Mouse (Mus musculus): ENCODE measurements at regions not wholly inside any gene's neighbourhood (a gene's known extent, or its start where the extent isn't known, plus 50 kb on each side); places are given as distances from the start of the nearest gene placed in this dataset.

GRCm38 (mm10) chr10:21821421-21821820, 60.6 kb upstream of the Sgk1 start:
- H3K4me2 ChIP-seq = no peak overlapping the region
- H3K9ac ChIP-seq = no peak overlapping the region
- no peaks in the 10 kb centered on the region for H3K36me3 ChIP-seq
- no peak overlapping the region for H3K4me3 ChIP-seq
- 71% methylated on average over 5 of the region's 5 CpGs for WGBS
- H3K4me1 ChIP-seq (replicated peaks) = peaks cover 14% of the 10 kb centered on the region; the same call in 1 of the 2 replicates
- H3K27me3 ChIP-seq = no peaks in the 10 kb centered on the region
- no peaks in the 10 kb centered on the region for H3K9me3 ChIP-seq
- ATAC-seq (ENCODE audit: low FRiP score, low read depth) = no peak
- no peak overlapping the region for H3K27ac ChIP-seq (replicated peaks)

- H3K36me3 ChIP-seq = no peaks in the 10 kb centered on the region
- 0 out of 2 replicates have a peak, but pooled peaks have one; percentile 39 for ATAC-seq (ENCODE audit: low FRiP score, low read depth)
- no peak overlapping the region for H3K9ac ChIP-seq
- H3K4me1 ChIP-seq (replicated peaks) = peaks cover 18% of the 10 kb centered on the region; the same call in 1 of the 2 replicates
- no peaks in the 10 kb centered on the region for H3K9me3 ChIP-seq
- 33% methylated on average over 12 of the region's 12 CpGs for WGBS
- no peak overlapping the region for H3K4me3 ChIP-seq
- H3K27me3 ChIP-seq = no peaks in the 10 kb centered on the region
- no peak overlapping the region for H3K27ac ChIP-seq (replicated peaks)
- H3K4me2 ChIP-seq = no peak overlapping the region
These were observed 57.5 kb upstream of the Sgk1 start for GRCm38 (mm10) chr10:21824418-21825025.

- no peaks in the 10 kb centered on the region for H3K27me3 ChIP-seq
- no peak overlapping the region for H3K27ac ChIP-seq (replicated peaks)
- H3K9me3 ChIP-seq = no peaks in the 10 kb centered on the region
- ATAC-seq (ENCODE audit: low FRiP score, low read depth) = no peak
- WGBS = 49% methylated on average over 5 of the region's 5 CpGs
- H3K4me3 ChIP-seq = no peak overlapping the region
- H3K9ac ChIP-seq = no peak overlapping the region
- no peaks in the 10 kb centered on the region for H3K36me3 ChIP-seq
- H3K4me2 ChIP-seq = no peak overlapping the region
- peaks cover 19% of the 10 kb centered on the region; the same call in 1 of the 2 replicates for H3K4me1 ChIP-seq (replicated peaks)
These were observed 55.0 kb upstream of the Sgk1 start for GRCm38 (mm10) chr10:21826793-21827504.

GRCm38 (mm10) chr10:21827505-21827844, 54.5 kb upstream of the Sgk1 start:
- H3K9me3 ChIP-seq = no peaks in the 10 kb centered on the region
- no peak overlapping the region for H3K4me2 ChIP-seq
- no peaks in the 10 kb centered on the region for H3K27me3 ChIP-seq
- peaks cover 19% of the 10 kb centered on the region; the same call in 1 of the 2 replicates for H3K4me1 ChIP-seq (replicated peaks)
- ATAC-seq (ENCODE audit: low FRiP score, low read depth) = no peak
- H3K27ac ChIP-seq (replicated peaks) = no peak overlapping the region
- H3K9ac ChIP-seq = no peak overlapping the region
- no peak overlapping the region for H3K4me3 ChIP-seq
- no peaks in the 10 kb centered on the region for H3K36me3 ChIP-seq
- WGBS = 69% methylated on average over 3 of the region's 3 CpGs

- H3K4me1 ChIP-seq (replicated peaks) = peaks cover 19% of the 10 kb centered on the region; the same call in 1 of the 2 replicates
- H3K36me3 ChIP-seq = no peaks in the 10 kb centered on the region
- H3K9ac ChIP-seq = no peak overlapping the region
- H3K4me2 ChIP-seq = no peak overlapping the region
- ATAC-seq (ENCODE audit: low FRiP score, low read depth) = peak; percentile 33; the same call in 1 of the 2 replicates
- WGBS = 53% methylated on average over 9 of the region's 9 CpGs
- H3K27me3 ChIP-seq = no peaks in the 10 kb centered on the region
- no peaks in the 10 kb centered on the region for H3K9me3 ChIP-seq
- H3K4me3 ChIP-seq = no peak overlapping the region
- H3K27ac ChIP-seq (replicated peaks) = no peak overlapping the region
These were observed 53.4 kb upstream of the Sgk1 start for GRCm38 (mm10) chr10:21828432-21829061.

GRCm38 (mm10) chr10:21829062-21829731, 52.8 kb upstream of the Sgk1 start:
- no peak overlapping the region for H3K4me3 ChIP-seq
- H3K9me3 ChIP-seq = no peaks in the 10 kb centered on the region
- H3K9ac ChIP-seq = no peak overlapping the region
- H3K27ac ChIP-seq (replicated peaks) = no peak overlapping the region
- 0 out of 2 replicates have a peak, but pooled peaks have one; percentile 25 for ATAC-seq (ENCODE audit: low FRiP score, low read depth)
- H3K4me1 ChIP-seq (replicated peaks) = peaks cover 16% of the 10 kb centered on the region; the same call in 1 of the 2 replicates
- no peak overlapping the region for H3K4me2 ChIP-seq
- H3K27me3 ChIP-seq = no peaks in the 10 kb centered on the region
- 25% methylated on average over 11 of the region's 11 CpGs for WGBS
- no peaks in the 10 kb centered on the region for H3K36me3 ChIP-seq

- H3K4me3 ChIP-seq = no peak overlapping the region
- ATAC-seq (ENCODE audit: low FRiP score, low read depth) = no peak
- no peak overlapping the region for H3K9ac ChIP-seq
- 0 out of 2 replicates have a peak, but pooled peaks cover 4% of the 10 kb centered on the region for H3K4me1 ChIP-seq (replicated peaks)
- WGBS = 72% methylated on average over 6 of the region's 6 CpGs
- no peaks in the 10 kb centered on the region for H3K27me3 ChIP-seq
- H3K4me2 ChIP-seq = no peak overlapping the region
- H3K9me3 ChIP-seq = no peaks in the 10 kb centered on the region
- no peak overlapping the region for H3K27ac ChIP-seq (replicated peaks)
- no peaks in the 10 kb centered on the region for H3K36me3 ChIP-seq
These were observed 50.8 kb upstream of the Sgk1 start for GRCm38 (mm10) chr10:21831002-21831696.

Measured in hindbrain, embryonic 15.5 days (tissue).